Mouse (Mus musculus): ENCODE data around the gene Abcg1.
A peak's percentile ranks its signal among the peaks of the same experiment; 100 is the strongest.

Gene Abcg1

GRCm38 (mm10) chr17:31040421-31040820, 17.1 kb upstream of the Abcg1 start:
- DNase-seq (ENCODE audit: low spot score in 2 of 2) = no peak

GRCm38 (mm10) chr17:31042751-31043150, 14.7 kb upstream of the Abcg1 start:
- no peak for DNase-seq (ENCODE audit: low spot score in 2 of 2)

GRCm38 (mm10) chr17:31057891-31058744, 643 bp downstream of the Abcg1 start:
- peak in 1 of 2 experiments; percentile 50 for DNase-seq (ENCODE audit: low spot score in 2 of 2)

GRCm38 (mm10) chr17:31058745-31059085, 1.2 kb downstream of the Abcg1 start:
- peak; percentile 59 to 72 for DNase-seq (ENCODE audit: low spot score in 2 of 2)

- no peak for DNase-seq (ENCODE audit: low spot score in 2 of 2)
Measured at GRCm38 (mm10) chr17:31060196-31060587, 2.7 kb downstream of the Abcg1 start.

GRCm38 (mm10) chr17:31060588-31061345, 3.3 kb downstream of the Abcg1 start:
- DNase-seq (ENCODE audit: low spot score in 2 of 2) = no peak

GRCm38 (mm10) chr17:31061346-31062095, 4.0 kb downstream of the Abcg1 start:
- DNase-seq (ENCODE audit: low spot score in 2 of 2) = no peak

- DNase-seq (ENCODE audit: low spot score in 2 of 2) = no peak
Measured at GRCm38 (mm10) chr17:31066058-31066457, 8.6 kb downstream of the Abcg1 start.

GRCm38 (mm10) chr17:31067051-31067450, 9.6 kb downstream of the Abcg1 start:
- no peak for DNase-seq (ENCODE audit: low spot score in 2 of 2)

GRCm38 (mm10) chr17:31069121-31069520, 11.6 kb downstream of the Abcg1 start:
- no peak for DNase-seq (ENCODE audit: low spot score in 2 of 2)

GRCm38 (mm10) chr17:31069845-31070244, 12.4 kb downstream of the Abcg1 start:
- DNase-seq (ENCODE audit: low spot score in 2 of 2) = no peak

GRCm38 (mm10) chr17:31070403-31071185, 13.1 kb downstream of the Abcg1 start:
- no peak for DNase-seq (ENCODE audit: low spot score in 2 of 2)

- no peak for DNase-seq (ENCODE audit: low spot score in 2 of 2)
Measured at GRCm38 (mm10) chr17:31071421-31072301, 14.2 kb downstream of the Abcg1 start.

- DNase-seq (ENCODE audit: low spot score in 2 of 2) = no peak
Measured at GRCm38 (mm10) chr17:31072872-31073271, 15.4 kb downstream of the Abcg1 start.

GRCm38 (mm10) chr17:31073273-31074052, 16.0 kb downstream of the Abcg1 start:
- DNase-seq (ENCODE audit: low spot score in 2 of 2) = peak; percentile 80 to 82

- no peak for DNase-seq (ENCODE audit: low spot score in 2 of 2)
Measured at GRCm38 (mm10) chr17:31074053-31074590, 16.6 kb downstream of the Abcg1 start.

GRCm38 (mm10) chr17:31074666-31075065, 17.2 kb downstream of the Abcg1 start:
- no peak for DNase-seq (ENCODE audit: low spot score in 2 of 2)

- DNase-seq (ENCODE audit: low spot score in 2 of 2) = no peak
Measured at GRCm38 (mm10) chr17:31075471-31075870, 18.0 kb downstream of the Abcg1 start.

- no peak for DNase-seq (ENCODE audit: low spot score in 2 of 2)
Measured at GRCm38 (mm10) chr17:31077561-31077960, 20.1 kb downstream of the Abcg1 start.
